25 mouse cellular contexts compared by ENCODE assay signal in the genomic region with DNA sequence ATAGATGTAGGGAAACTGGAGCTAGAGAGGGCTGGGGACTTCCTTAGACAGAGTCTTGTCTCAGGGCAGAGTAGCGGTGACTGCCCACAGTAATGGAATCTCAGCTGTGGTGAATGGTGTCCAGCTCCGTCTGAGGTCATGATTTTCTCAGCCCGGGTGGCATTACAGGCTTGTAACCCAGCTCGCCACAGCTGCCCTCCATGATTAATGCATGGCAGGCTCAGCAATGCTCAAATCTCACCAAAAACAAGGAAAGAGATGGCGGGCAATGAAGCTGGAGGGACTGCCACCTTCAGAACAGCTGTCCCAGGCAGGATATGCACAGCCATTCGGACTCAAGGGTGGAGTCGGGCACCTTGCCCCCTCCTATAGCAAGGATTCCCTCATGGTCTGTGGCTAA. TPM values are rescaled to one million over a fixed set of nuclear protein-coding genes. Genes with fewer than 3 reads are reported as not detected.
"Had no signal": no experiment of that assay in that cellular context is flagged by ENCODE, and none has a peak within 500 bp of the region (broad histone marks: within the 10 kb centered on the region; RNA-seq: fewer than 3 reads in every experiment).

No protein-coding gene starts in this region.

- H3K36me3 ChIP-seq: limb, embryonic 10.5 days; limb, embryonic 12.5 days; limb, embryonic 13.5 days; limb, embryonic 15.5 days; liver, embryonic 12.5 days; liver, embryonic 13.5 days; liver, embryonic 15.5 days; lung, embryonic 15.5 days; midbrain, embryonic 10.5 days; midbrain, embryonic 12.5 days; midbrain, embryonic 13.5 days; midbrain, embryonic 15.5 days; neural tube, embryonic 12.5 days had no signal

- H3K4me2 ChIP-seq: limb, embryonic 12.5 days; limb, embryonic 13.5 days; limb, embryonic 15.5 days; liver, embryonic 11.5 days; liver, embryonic 12.5 days; liver, embryonic 13.5 days; liver, embryonic 15.5 days; lung, embryonic 14.5 days; lung, embryonic 15.5 days; midbrain, embryonic 11.5 days; midbrain, embryonic 12.5 days; midbrain, embryonic 13.5 days; midbrain, embryonic 15.5 days; neural tube, embryonic 12.5 days had no signal

- ATAC-seq: liver, embryonic 12.5 days; liver, postnatal 0 days; lung, postnatal 0 days; midbrain, embryonic 13.5 days; midbrain, embryonic 15.5 days; midbrain, embryonic 16.5 days had no signal

- H3K4me3 ChIP-seq: limb, embryonic 10.5 days; limb, embryonic 12.5 days; limb, embryonic 13.5 days; limb, embryonic 15.5 days; liver, embryonic 12.5 days; liver, embryonic 13.5 days; liver, embryonic 15.5 days; lung, embryonic 15.5 days; megakaryocyte, embryonic 14.5 days; midbrain, embryonic 10.5 days; midbrain, embryonic 12.5 days; midbrain, embryonic 13.5 days; midbrain, embryonic 15.5 days; neural tube, embryonic 12.5 days had no signal

- H3K27me3 ChIP-seq: neural tube, embryonic 12.5 days had no signal

RNA-seq across cellular contexts. Expression of a gene that starts 13.5 kb away (rescaled TPM):
- polyA plus RNA-seq: liver, adult 2 months; liver, embryonic 12.5 days; macrophage; midbrain, embryonic 14.5 days had no signal

RNA-seq across cellular contexts. Expression of a gene that starts 15.5 kb away (rescaled TPM):
- polyA plus RNA-seq: limb, embryonic 10.5 days; liver, embryonic 13.5 days; liver, embryonic 16.5 days; lung, embryonic 14.5 days; lung, embryonic 16.5 days; lung, postnatal 0 days; macrophage; midbrain, embryonic 10.5 days had no signal

RNA-seq across cellular contexts. Expression of a gene that starts 28.9 kb away (rescaled TPM):
- polyA plus RNA-seq: liver, adult 2 months; macrophage had no signal
